Mouse (Mus musculus) thymus, adult 2 months (tissue): ENCODE data around the gene Ccnj. TPM values are rescaled to one million over a fixed set of nuclear protein-coding genes. Genes with fewer than 3 reads are reported as not detected.

Experiments used
- DNase-seq: peaks from one replicate; pipeline ENCODE4 v3.0.0; 2021
- H3K27ac ChIP-seq: fragments of 200-500 bp; 2 replicates; pipeline ENCODE4 v1.5.1; 2012; ENCODE audit warnings: low read length, control low read depth; ENCODE audit not compliant: control insufficient read depth, insufficient read depth
- H3K27me3 ChIP-seq: fragments of 200-500 bp; 2 replicates; pipeline ENCODE4 v1.6.1; 2012; ENCODE audit warnings: mild to moderate bottlenecking, low read length, moderate library complexity, mixed read lengths; ENCODE audit not compliant: control insufficient read depth, insufficient read depth
- H3K36me3 ChIP-seq: fragments of 200-500 bp; 2 replicates; pipeline ENCODE4 v1.6.1; 2012; ENCODE audit warnings: mild to moderate bottlenecking, low read length, moderate library complexity; ENCODE audit not compliant: control insufficient read depth, insufficient read depth
- H3K4me1 ChIP-seq: fragments of 200-500 bp; replicated peaks from 2 replicates; pipeline ENCODE4 v1.6.1; 2012; ENCODE audit warnings: low read length; ENCODE audit not compliant: control insufficient read depth, insufficient read depth
- H3K4me3 ChIP-seq: fragments of 200-500 bp; 2 replicates; pipeline ENCODE4 v1.5.1; 2012; ENCODE audit warnings: mild to moderate bottlenecking, low read length, control low read depth, moderate library complexity; ENCODE audit not compliant: control insufficient read depth, insufficient read depth
- CTCF ChIP-seq: fragments of 200-500 bp; IDR thresholded peaks from 2 replicates; pipeline ENCODE4 v1.5.1; 2012; ENCODE audit warnings: mild to moderate bottlenecking, control low read depth, low read length, moderate library complexity, borderline replicate concordance; ENCODE audit not compliant: control insufficient read depth, poor library complexity, insufficient read depth; ENCODE audit errors: extremely low read depth
- POLR2A ChIP-seq: fragments of 200-500 bp; IDR thresholded peaks from 2 replicates; pipeline ENCODE4 v1.6.1; 2012; ENCODE audit warnings: mild to moderate bottlenecking, low read length, control low read depth, moderate library complexity; ENCODE audit not compliant: control insufficient read depth, poor library complexity, insufficient read depth; ENCODE audit errors: extremely low read depth
- WGBS: fragments of 180-500 bp; shearing (Covaris S2); methylation state at CpG from one replicate; pipeline ENCODE4 v1.1.7; 2018; 5-methylcytosine and 5-hydroxymethylcytosine counted together
- polyA plus RNA-seq: library from polyadenylated mRNA; depleted of rRNA; stranded (reverse); fragments of >200 nt; gene quantifications from 2 replicates; pipeline ENCODE4 v1.2.3, GENCODE M21; 2012

Gene Ccnj
- polyA plus RNA-seq, 1 experiment, result 17.6 TPM

DNA sequence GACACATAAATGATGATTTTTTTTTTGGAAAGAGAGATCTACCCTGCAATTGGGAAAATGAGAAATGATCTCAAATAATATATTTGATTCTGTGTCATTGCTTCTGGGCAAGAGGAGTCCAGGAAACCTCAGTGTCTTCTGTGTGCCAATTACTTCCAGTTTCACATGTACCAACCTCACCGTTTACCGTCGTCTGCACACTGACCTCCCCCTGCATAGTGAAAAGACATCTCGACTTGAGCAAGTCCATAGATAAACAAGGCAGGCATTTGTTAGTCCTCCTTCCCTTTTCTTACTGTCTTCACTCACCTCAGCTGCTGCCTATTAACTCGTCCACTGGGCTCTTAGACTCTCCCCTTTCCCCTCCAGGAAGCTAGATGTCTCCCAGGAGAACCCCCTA, 5.4 kb upstream of the Ccnj start:
- Histone ChIP-seq H3K27ac (no peak overlapping the region), H3K36me3 (no peaks in the 10 kb centered on the region), H3K4me1 (peaks cover 2% of the 10 kb centered on the region), H3K27me3 (no peaks in the 10 kb centered on the region), H3K4me3 (no peak overlapping the region)
- 31% methylated on average over 5 of the region's 5 CpGs for whole genome bisulfite sequencing
- DNase-seq, result no peak
- no peak for TF ChIP-seq CTCF
- TF ChIP-seq POLR2A, result no peak

DNA sequence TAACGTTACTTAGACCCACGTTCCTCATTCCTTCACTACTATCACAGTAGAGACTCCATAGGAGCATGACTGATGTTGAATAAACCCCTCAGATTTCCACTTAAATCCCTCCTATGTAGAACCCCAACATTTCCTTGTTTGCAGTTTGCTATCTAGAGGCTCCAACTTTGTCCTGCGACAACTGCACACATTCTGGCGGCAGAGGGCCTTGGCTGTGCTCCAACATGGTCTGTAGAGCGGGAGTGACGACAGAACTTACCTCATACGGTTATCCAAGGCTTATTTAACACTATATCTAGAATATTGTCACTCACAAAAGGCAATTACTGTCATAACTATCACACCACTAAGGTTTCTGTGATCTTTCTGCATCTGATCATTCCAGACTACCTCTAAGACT, 4.3 kb upstream of the Ccnj start:
- Histone ChIP-seq H3K4me1 (peaks cover 3% of the 10 kb centered on the region), H3K27me3 (no peaks in the 10 kb centered on the region), H3K36me3 (no peaks in the 10 kb centered on the region), H3K4me3 (no peak overlapping the region), H3K27ac (no peak overlapping the region)
- TF ChIP-seq POLR2A, result no peak
- no peak for TF ChIP-seq CTCF
- 79% methylated on average over 7 of the region's 7 CpGs for WGBS
- DNase-seq, result no peak

- H3K4me3 ChIP-seq, result no peak overlapping the region
- no peak for DNase-seq
- no peak overlapping the region for H3K27ac ChIP-seq
- H3K4me1 ChIP-seq, result peaks cover 7% of the 10 kb centered on the region
- WGBS, result 62% methylated on average over 7 of the region's 7 CpGs
- no peaks in the 10 kb centered on the region for H3K36me3 ChIP-seq
- no peaks in the 10 kb centered on the region for H3K27me3 ChIP-seq
- TF ChIP-seq POLR2A, result no peak
- no peak for TF ChIP-seq CTCF
These were observed 881 bp upstream of the Ccnj start for GRCm38 (mm10) chr19:40830198-40830597.

- TF ChIP-seq POLR2A, result no peak
- 1% methylated on average over 65 of the region's 76 CpGs for WGBS
- peak overlapping the region; percentile 90 for H3K4me3 ChIP-seq
- peak; percentile 44 for DNase-seq
- no peak overlapping the region for H3K27ac ChIP-seq
- H3K27me3 ChIP-seq, result no peaks in the 10 kb centered on the region
- H3K4me1 ChIP-seq, result peaks cover 7% of the 10 kb centered on the region
- H3K36me3 ChIP-seq, result peaks cover under 1% of the 10 kb centered on the region; the same call in 1 of the 2 replicates
These were observed 530 bp downstream of the Ccnj start for GRCm38 (mm10) chr19:40831416-40832201.

GRCm38 (mm10) chr19:40832361-40832760, 1.3 kb downstream of the Ccnj start:
- DNase-seq, result no peak
- Histone ChIP-seq H3K4me3 (peak overlapping the region; percentile 90), H3K36me3 (peaks cover 8% of the 10 kb centered on the region), H3K27ac (no peak overlapping the region), H3K4me1 (peaks cover 7% of the 10 kb centered on the region), H3K27me3 (no peaks in the 10 kb centered on the region)
- whole genome bisulfite sequencing, result 10% methylated on average over 5 of the region's 5 CpGs
- TF ChIP-seq POLR2A, result no peak
- no peak for TF ChIP-seq CTCF

DNA sequence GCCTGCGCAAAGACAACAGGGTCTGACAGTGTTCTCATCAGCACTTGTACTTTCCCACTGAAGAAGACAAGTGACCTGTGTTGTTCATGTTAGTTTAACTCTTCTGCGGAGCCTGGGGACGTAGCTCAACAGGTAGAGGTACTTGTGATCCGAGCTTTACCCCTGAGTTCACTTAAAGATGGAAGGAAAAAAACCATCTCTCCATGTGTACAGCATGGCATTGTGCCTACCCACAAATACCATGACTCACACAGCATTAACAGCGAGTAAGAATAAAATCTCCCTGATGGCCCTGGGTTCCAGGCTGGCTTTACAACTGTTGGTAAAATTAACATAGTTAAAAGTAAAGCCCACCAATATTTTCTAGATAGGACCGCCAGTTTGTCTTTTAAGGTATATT, 3.4 kb downstream of the Ccnj start:
- TF ChIP-seq CTCF (no peak), POLR2A (no peak)
- no peaks in the 10 kb centered on the region for H3K27me3 ChIP-seq
- H3K36me3 ChIP-seq, result peaks cover 24% of the 10 kb centered on the region
- DNase-seq, result no peak
- H3K27ac ChIP-seq, result no peak overlapping the region
- 96% methylated on average over 6 of the region's 6 CpGs for WGBS
- no peak overlapping the region for H3K4me3 ChIP-seq
- peaks cover 7% of the 10 kb centered on the region for H3K4me1 ChIP-seq

DNA sequence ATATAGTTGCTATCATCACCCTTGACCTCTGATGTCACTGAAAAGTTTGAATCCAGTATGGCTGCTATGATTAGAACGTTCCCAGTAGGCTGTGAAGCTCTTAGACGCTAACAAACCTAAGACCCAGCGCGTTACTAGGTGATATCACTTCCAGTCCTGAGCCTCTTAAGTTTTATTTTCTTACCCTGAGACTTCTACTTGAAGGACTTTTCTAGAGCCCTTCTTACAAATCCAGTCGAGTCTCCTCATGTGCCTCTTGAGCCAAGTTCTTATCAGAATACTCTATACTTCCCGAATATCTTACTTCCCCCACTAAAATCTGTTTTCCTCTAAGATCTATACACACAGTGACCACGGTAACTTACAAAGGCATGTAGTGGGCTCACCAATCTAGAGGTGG, 7.1 kb downstream of the Ccnj start:
- no peaks in the 10 kb centered on the region for H3K4me1 ChIP-seq
- DNase-seq, result no peak
- no peak overlapping the region for H3K4me3 ChIP-seq
- TF ChIP-seq POLR2A, result no peak
- no peak for TF ChIP-seq CTCF
- 91% methylated on average over 7 of the region's 7 CpGs for whole genome bisulfite sequencing
- H3K27me3 ChIP-seq, result no peaks in the 10 kb centered on the region
- peaks cover 45% of the 10 kb centered on the region for H3K36me3 ChIP-seq
- H3K27ac ChIP-seq, result no peak overlapping the region

DNA sequence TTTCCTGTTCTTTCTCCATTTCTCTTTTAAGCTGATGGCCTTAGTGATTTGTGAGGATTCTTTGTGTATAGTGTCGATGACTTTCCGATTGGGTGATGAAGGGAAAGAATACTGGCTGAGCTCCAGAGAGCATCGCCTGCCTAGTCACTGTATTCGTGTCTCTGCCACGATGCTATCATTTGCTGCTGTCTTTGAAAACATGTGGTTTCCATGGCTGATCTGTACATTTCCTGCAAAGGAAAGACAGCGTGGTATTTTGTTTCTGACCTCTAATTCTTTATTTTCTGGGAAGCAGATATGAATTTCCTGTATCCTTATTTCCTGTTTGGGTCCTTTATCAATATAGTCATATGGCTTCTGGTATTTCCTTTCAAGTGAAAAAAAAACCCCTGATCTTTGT, 9.2 kb downstream of the Ccnj start:
- Histone ChIP-seq H3K4me3 (no peak overlapping the region), H3K36me3 (peaks cover 57% of the 10 kb centered on the region), H3K27ac (no peak overlapping the region), H3K27me3 (no peaks in the 10 kb centered on the region), H3K4me1 (no peaks in the 10 kb centered on the region)
- WGBS, result 49% methylated on average over 6 of the region's 6 CpGs
- DNase-seq, result no peak
- TF ChIP-seq POLR2A (no peak), CTCF (no peak)
